Mouse (Mus musculus): ENCODE data around the gene Sfxn1. TPM values are rescaled to one million over a fixed set of nuclear protein-coding genes. Genes with fewer than 3 reads are reported as not detected.

The Sfxn1 gene
- total and polyA plus RNA-seq, 2 experiments, result 26.2 to 63.2 TPM

DNA sequence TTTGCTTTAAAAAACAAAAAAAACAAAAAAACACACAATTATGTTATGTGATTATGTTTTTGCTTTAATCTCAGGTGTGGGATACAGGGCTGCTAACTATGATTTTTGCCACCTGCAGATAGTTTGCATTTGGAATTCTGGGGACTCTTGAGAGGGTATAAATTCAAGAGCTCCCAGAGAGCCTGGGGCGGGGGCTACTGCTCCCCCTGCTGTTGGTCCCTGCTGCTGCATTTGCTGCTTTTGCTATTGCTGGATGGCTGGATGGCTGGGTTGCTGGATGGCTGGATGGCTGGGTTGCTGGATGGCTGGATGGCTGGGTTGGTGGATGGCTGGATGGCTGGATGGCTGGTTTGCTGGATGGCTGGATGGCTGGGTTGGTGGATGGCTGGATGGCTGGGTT lies 75.7 kb downstream of the Sfxn1 start:
- 67% methylated on average over 1 of the region's 1 CpGs for WGBS
- Histone ChIP-seq H3K9ac (ENCODE audit: low read depth, low read length) (no peak overlapping the region), H3K27me3 (ENCODE audit: control insufficient read depth, insufficient read depth, low read length) (no peaks in the 10 kb centered on the region; the same call in 1 of the 2 replicates), H3K4me3 (ENCODE audit: insufficient read depth, low read depth, low read length) (no peak overlapping the region), H3K36me3 (ENCODE audit: control insufficient read depth, insufficient read depth, low read length) (no peaks in the 10 kb centered on the region), H3K4me1 (ENCODE audit: control insufficient read depth, insufficient read depth, low read length) (no peaks in the 10 kb centered on the region), H3K27ac (replicated peaks; ENCODE audit: insufficient read depth, low read depth, low read length) (no peak overlapping the region), H3K79me2 (ENCODE audit: control insufficient read depth, insufficient read depth, low read length) (no peaks in the 10 kb centered on the region)
- TF ChIP-seq POLR2A (IDR thresholded peaks at IDR 0.05; ENCODE audit: extremely low read depth, insufficient read depth, low read length), result no peak
- peak; percentile 49 for TF ChIP-seq CTCF (IDR thresholded peaks at IDR 0.05; ENCODE audit: low read depth, low read length)
- DNase-seq (ENCODE audit: extremely low read depth, low read depth, low spot score), result no peak

- TF ChIP-seq CTCF (IDR thresholded peaks at IDR 0.05; ENCODE audit: low read depth, low read length) (peak; percentile 21; the same call in 1 of the 2 replicates), POLR2A (IDR thresholded peaks at IDR 0.05; ENCODE audit: extremely low read depth, insufficient read depth, low read length) (no peak)
- H3K27ac ChIP-seq (replicated peaks; ENCODE audit: insufficient read depth, low read depth, low read length), result no peak overlapping the region
- no peak overlapping the region for H3K4me3 ChIP-seq (ENCODE audit: insufficient read depth, low read depth, low read length)
- no peaks in the 10 kb centered on the region for H3K36me3 ChIP-seq (ENCODE audit: control insufficient read depth, insufficient read depth, low read length)
- no peaks in the 10 kb centered on the region for H3K4me1 ChIP-seq (ENCODE audit: control insufficient read depth, insufficient read depth, low read length)
- no peak overlapping the region for H3K9ac ChIP-seq (ENCODE audit: low read depth, low read length)
- H3K27me3 ChIP-seq (ENCODE audit: control insufficient read depth, insufficient read depth, low read length), result no peaks in the 10 kb centered on the region
- no peak for DNase-seq (ENCODE audit: extremely low read depth, low read depth, low spot score)
- 70% methylated on average over 1 of the region's 1 CpGs for WGBS
- no peaks in the 10 kb centered on the region for H3K79me2 ChIP-seq (ENCODE audit: control insufficient read depth, insufficient read depth, low read length)
Observed at GRCm38 (mm10) chr13:54152421-54152820, 80.8 kb downstream of the Sfxn1 start.

GRCm38 (mm10) chr13:54152911-54153310 lies 81.2 kb downstream of the Sfxn1 start:
- Histone ChIP-seq H3K4me3 (ENCODE audit: insufficient read depth, low read depth, low read length) (no peak overlapping the region), H3K79me2 (ENCODE audit: control insufficient read depth, insufficient read depth, low read length) (no peaks in the 10 kb centered on the region), H3K36me3 (ENCODE audit: control insufficient read depth, insufficient read depth, low read length) (no peaks in the 10 kb centered on the region), H3K27me3 (ENCODE audit: control insufficient read depth, insufficient read depth, low read length) (no peaks in the 10 kb centered on the region), H3K27ac (replicated peaks; ENCODE audit: insufficient read depth, low read depth, low read length) (no peak overlapping the region), H3K4me1 (ENCODE audit: control insufficient read depth, insufficient read depth, low read length) (no peaks in the 10 kb centered on the region), H3K9ac (ENCODE audit: low read depth, low read length) (no peak overlapping the region)
- TF ChIP-seq CTCF (IDR thresholded peaks at IDR 0.05; ENCODE audit: low read depth, low read length) (no peak), POLR2A (IDR thresholded peaks at IDR 0.05; ENCODE audit: extremely low read depth, insufficient read depth, low read length) (no peak)
- 60% methylated on average over 7 of the region's 7 CpGs for WGBS
- DNase-seq (ENCODE audit: extremely low read depth, low read depth, low spot score), result no peak

- Histone ChIP-seq H3K9ac (ENCODE audit: low read depth, low read length) (no peak overlapping the region), H3K36me3 (ENCODE audit: control insufficient read depth, insufficient read depth, low read length) (no peaks in the 10 kb centered on the region), H3K79me2 (ENCODE audit: control insufficient read depth, insufficient read depth, low read length) (no peaks in the 10 kb centered on the region), H3K4me3 (ENCODE audit: insufficient read depth, low read depth, low read length) (no peak overlapping the region), H3K27me3 (ENCODE audit: control insufficient read depth, insufficient read depth, low read length) (no peaks in the 10 kb centered on the region), H3K4me1 (ENCODE audit: control insufficient read depth, insufficient read depth, low read length) (no peaks in the 10 kb centered on the region), H3K27ac (replicated peaks; ENCODE audit: insufficient read depth, low read depth, low read length) (no peak overlapping the region)
- 34% methylated on average over 9 of the region's 9 CpGs for WGBS
- TF ChIP-seq POLR2A (IDR thresholded peaks at IDR 0.05; ENCODE audit: extremely low read depth, insufficient read depth, low read length), result no peak
- DNase-seq (ENCODE audit: extremely low read depth, low read depth, low spot score), result no peak
Observed at GRCm38 (mm10) chr13:54153672-54154218, 82.1 kb downstream of the Sfxn1 start.

- Histone ChIP-seq H3K27me3 (ENCODE audit: control insufficient read depth, insufficient read depth, low read length) (no peaks in the 10 kb centered on the region), H3K79me2 (ENCODE audit: control insufficient read depth, insufficient read depth, low read length) (no peaks in the 10 kb centered on the region), H3K4me1 (ENCODE audit: control insufficient read depth, insufficient read depth, low read length) (no peaks in the 10 kb centered on the region), H3K9ac (ENCODE audit: low read depth, low read length) (no peak overlapping the region), H3K27ac (replicated peaks; ENCODE audit: insufficient read depth, low read depth, low read length) (no peak overlapping the region), H3K36me3 (ENCODE audit: control insufficient read depth, insufficient read depth, low read length) (no peaks in the 10 kb centered on the region), H3K4me3 (ENCODE audit: insufficient read depth, low read depth, low read length) (no peak overlapping the region)
- TF ChIP-seq CTCF (IDR thresholded peaks at IDR 0.05; ENCODE audit: low read depth, low read length) (no peak), POLR2A (IDR thresholded peaks at IDR 0.05; ENCODE audit: extremely low read depth, insufficient read depth, low read length) (no peak)
- no peak for DNase-seq (ENCODE audit: extremely low read depth, low read depth, low spot score)
- 88% methylated on average over 2 of the region's 2 CpGs for WGBS
Observed at GRCm38 (mm10) chr13:54155822-54156221, 84.2 kb downstream of the Sfxn1 start.

Other genes starting within 250 kb of the Sfxn1 start
- not detected in 2 replicates for gene Drd1, start 16.2 kb upstream of the Sfxn1 start, total RNA-seq (2014; rRNA removed)
- gene Drd1, start 16.2 kb upstream of the Sfxn1 start, polyA plus RNA-seq (2012; rRNA removed), result not detected in 2 replicates
- gene Hrh2, start 120.3 kb downstream of the Sfxn1 start, total RNA-seq (2014; rRNA removed), result 0.09 and 0.13 TPM in 2 replicates
- gene Hrh2, start 120.3 kb downstream of the Sfxn1 start, polyA plus RNA-seq (2012; rRNA removed), result 0.07 and 0.24 TPM in 2 replicates